Mouse (Mus musculus): ENCODE measurements around the gene Pitpnm2. TPM values are rescaled to one million over a fixed set of nuclear protein-coding genes. Genes with fewer than 3 reads are reported as not detected.

The Pitpnm2 gene
- polyA plus RNA-seq, 1 experiment = 55.3 TPM

- TF ChIP-seq GATA1 (IDR thresholded peaks at IDR 0.05; ENCODE audit: low read length) = no peak
Measured at GRCm38 (mm10) chr5:124168428-124169223, 80.9 kb downstream of the Pitpnm2 start.

DNA sequence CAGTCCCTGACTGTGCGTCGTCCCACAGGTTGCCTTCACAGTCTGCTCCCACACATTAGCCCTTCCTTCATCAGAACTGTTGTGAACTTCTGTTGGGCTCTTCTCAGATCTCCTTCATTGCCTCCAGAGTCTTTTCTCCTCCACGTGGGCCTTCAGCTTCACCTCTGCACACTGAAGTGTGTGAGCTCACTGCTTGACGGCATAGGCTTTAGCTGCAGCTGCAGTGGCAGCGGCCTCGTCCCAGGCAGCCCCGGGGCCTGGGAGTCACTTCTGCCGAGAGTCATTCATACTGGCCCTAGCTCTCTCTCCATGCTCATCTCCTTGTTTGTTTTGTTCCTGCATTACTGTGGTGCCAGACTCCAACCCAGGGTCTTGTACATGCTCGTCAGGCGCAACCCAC lies 81.9 kb downstream of the Pitpnm2 start:
- no peak for TF ChIP-seq GATA1 (IDR thresholded peaks at IDR 0.05; ENCODE audit: low read length)

DNA sequence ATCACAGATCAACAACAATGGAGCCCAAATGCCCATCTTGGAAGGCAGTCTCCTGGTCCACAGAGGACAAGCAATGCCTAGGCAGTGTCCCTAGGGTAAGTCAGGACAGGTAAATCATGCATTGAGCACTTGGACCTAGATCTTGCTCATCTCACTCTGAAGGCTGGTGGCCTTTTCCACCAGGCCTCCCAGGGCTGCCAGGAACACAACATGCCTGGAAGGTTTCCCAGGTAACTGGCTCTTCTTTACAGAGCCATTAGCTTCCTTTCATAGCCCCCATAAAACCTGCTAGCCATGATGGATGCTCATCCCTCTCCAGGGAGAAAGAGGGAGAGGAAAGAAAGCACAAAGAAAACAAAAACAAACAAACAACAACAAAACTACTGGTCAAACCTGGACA lies 82.8 kb downstream of the Pitpnm2 start:
- TF ChIP-seq GATA1 (IDR thresholded peaks at IDR 0.05; ENCODE audit: low read length) = no peak

GRCm38 (mm10) chr5:124165622-124166570 lies 83.7 kb downstream of the Pitpnm2 start:
- no peak for TF ChIP-seq GATA1 (IDR thresholded peaks at IDR 0.05; ENCODE audit: low read length)

DNA sequence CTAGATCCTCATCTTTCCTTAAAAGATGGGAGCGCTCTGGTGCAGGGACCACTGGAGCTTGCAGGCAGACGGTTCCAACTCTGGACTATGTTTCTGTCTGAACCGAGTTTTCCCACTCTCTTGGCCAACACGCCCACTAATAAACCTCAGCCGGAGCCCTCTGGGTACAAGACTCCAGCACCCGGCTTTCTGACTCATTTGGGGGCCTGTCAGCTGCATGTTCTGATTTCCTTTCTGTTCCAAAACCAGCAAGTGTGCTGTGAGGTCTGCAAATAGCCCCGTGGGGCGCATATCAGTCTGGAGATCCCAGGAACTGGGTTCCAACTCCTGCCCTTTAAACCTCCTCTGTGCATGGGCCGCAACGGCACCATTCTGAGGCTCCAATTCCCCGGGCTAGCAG lies 86.1 kb downstream of the Pitpnm2 start:
- no peak for TF ChIP-seq GATA1 (IDR thresholded peaks at IDR 0.05; ENCODE audit: low read length)

- TF ChIP-seq GATA1 (IDR thresholded peaks at IDR 0.05; ENCODE audit: low read length) = no peak
Measured at GRCm38 (mm10) chr5:124162577-124162976, 87.0 kb downstream of the Pitpnm2 start.

- TF ChIP-seq GATA1 (IDR thresholded peaks at IDR 0.05; ENCODE audit: low read length) = no peak
Measured at GRCm38 (mm10) chr5:124161831-124162230, 87.7 kb downstream of the Pitpnm2 start.

DNA sequence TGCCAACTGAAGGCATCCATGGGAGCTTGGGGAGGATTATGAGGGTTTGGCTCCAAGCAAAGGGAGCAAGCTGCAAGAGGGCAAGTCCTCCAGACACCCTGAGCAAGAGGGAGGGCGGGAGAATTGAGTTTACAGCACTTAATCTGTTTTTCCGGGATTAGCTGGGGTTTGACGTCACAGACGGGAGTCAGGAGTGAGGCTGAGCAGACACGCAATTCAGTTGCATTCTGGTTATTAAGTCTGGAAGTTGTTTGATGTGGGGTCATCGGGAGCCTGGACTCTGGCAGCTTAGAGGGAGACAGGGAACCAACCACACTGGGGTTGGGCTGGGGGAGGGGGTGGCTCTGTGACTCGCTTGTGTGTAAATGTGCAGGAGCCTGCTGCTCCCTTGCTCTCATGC lies 90.1 kb downstream of the Pitpnm2 start:
- no peak for TF ChIP-seq GATA1 (IDR thresholded peaks at IDR 0.05; ENCODE audit: low read length)

DNA sequence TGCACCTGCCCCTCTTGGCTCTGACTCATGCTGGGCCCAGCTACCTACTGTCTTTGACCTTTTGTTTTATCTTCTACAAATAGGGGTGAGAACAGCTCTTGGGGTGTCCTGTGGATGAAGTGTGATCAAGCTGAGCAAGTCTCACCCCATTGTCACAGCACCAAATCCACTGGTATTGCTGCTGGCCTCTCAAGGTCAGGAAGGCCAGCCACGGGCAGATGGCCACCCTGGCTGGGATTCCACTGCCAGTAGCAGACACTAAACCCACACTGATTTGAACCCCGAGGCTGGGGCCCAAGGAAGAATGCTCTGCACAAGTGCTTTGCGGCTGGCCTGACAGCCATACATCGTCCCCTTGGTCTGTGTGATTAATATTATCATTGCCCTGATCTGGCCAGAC lies 91.3 kb downstream of the Pitpnm2 start:
- no peak for TF ChIP-seq GATA1 (IDR thresholded peaks at IDR 0.05; ENCODE audit: low read length)

DNA sequence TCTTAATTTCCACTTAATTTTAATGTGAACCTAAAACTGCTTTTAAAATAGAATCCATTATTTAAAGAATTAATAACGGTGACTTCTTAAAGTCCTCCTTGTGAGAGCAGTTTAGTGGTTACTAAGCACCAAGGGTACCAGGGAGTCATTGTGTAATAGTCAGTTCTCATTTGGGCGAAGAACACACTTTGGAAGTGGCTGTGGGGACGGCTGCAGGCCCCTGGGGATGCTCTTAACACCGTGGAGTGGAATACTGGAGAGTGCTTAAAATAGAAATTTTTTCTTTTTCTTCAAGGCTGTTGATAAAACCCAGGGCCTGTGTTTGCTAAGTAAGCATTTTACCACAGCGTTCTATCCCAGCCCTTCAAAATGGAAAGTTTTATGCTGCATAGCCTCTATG lies 93.6 kb downstream of the Pitpnm2 start:
- TF ChIP-seq GATA1 (IDR thresholded peaks at IDR 0.05; ENCODE audit: low read length) = no peak

DNA sequence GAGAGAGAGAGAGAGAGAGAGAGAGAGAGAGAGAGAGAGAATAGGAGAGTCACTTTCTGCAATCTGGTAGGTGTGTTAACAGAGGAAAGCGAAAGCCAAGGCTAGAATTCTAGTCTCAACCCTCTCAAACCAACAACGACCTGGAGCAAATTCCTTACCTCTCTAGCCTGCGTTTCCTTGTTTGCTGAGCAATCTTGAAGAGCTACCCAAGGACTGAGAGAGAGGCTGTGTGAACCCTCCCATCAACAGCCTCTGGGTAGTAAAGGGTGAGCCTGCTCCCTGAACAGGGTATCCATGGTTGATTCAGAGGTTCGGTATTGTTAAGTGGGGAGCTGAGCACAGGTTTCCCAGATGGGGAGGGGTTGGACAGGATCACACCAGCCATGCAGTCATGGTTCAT lies 96.8 kb downstream of the Pitpnm2 start:
- TF ChIP-seq GATA1 (IDR thresholded peaks at IDR 0.05; ENCODE audit: low read length) = no peak

GRCm38 (mm10) chr5:124150895-124151294 lies 98.7 kb downstream of the Pitpnm2 start:
- no peak for TF ChIP-seq GATA1 (IDR thresholded peaks at IDR 0.05; ENCODE audit: low read length)

DNA sequence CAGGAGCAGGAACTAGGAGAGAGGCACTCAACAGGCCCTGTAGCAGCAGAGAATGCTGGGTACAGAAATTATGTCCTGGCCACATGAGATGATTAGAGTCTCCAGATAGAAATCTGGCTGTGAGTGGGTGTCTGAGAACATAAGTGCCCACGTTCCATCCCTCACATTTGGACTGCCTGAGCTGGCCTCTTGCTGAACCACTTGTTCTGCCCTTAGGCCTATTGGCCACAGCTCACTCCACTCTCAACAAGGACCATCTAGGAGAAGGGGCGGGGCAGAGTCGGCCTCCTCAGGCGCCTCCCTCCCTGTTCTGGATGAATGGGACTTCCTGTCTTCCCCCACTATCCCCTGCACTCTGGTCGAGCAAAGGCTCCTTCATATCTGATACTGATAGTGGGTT lies 100.5 kb downstream of the Pitpnm2 start:
- no peak for TF ChIP-seq GATA1 (IDR thresholded peaks at IDR 0.05; ENCODE audit: low read length)

DNA sequence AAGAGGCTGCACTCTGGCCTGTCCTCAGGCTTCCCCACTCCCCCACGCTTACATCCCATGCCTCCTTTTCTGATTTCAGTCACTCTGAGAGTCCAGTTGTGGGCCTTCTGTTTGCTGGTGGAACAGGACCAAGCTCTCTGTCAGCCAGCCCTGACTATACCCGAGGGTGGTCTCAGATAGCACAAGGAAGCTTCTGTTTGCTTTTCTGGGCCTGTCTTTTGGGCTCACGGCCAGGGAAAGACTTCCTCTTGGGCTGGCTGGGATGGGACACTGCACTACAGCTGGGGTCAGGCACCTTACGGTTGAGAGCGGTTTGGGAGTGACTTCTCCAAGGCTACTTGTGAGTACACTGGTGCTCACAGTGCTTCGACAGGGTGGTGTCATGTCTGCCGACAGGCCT lies 111.5 kb downstream of the Pitpnm2 start:
- no peak for TF ChIP-seq GATA1 (IDR thresholded peaks at IDR 0.05; ENCODE audit: low read length)

DNA sequence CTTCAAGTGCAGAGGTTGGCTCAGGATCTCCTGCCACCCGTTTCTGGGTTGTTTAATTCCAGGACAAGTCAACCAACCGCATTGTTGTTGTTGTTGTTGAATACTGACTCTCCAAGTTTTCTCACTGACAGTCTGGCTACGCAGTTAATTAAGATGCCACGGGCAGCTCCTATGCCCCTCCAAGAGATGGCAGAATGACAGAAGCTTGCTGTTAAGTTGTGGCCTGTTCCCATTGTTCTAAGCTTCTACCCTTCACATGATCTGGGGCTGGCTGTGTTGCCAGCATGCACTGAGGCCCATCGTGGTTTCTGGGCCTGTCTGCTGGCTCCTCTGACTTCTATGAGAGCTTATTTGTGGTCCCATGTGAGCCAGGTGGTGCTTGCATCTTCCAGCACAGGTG lies 115.3 kb downstream of the Pitpnm2 start:
- no peak for TF ChIP-seq GATA1 (IDR thresholded peaks at IDR 0.05; ENCODE audit: low read length)

- no peak for TF ChIP-seq GATA1 (IDR thresholded peaks at IDR 0.05; ENCODE audit: low read length)
Measured at GRCm38 (mm10) chr5:124125093-124125492, 124.5 kb downstream of the Pitpnm2 start.

Data from G1E-ER4 (cell line).